Mouse (Mus musculus) C2C12 (cell line): ENCODE data around the gene Sap25. TPM values are rescaled to one million over a fixed set of nuclear protein-coding genes. Genes with fewer than 3 reads are reported as not detected.

Experiments used
- H3K27me3 ChIP-seq: one replicate; pipeline ENCODE4 v1.6.1; 2011; ENCODE audit not compliant: control insufficient read depth, insufficient read depth, insufficient read length
- H3K36me3 ChIP-seq: one replicate; pipeline ENCODE4 v1.6.1; 2011; ENCODE audit not compliant: control insufficient read depth, insufficient read depth
- H3K4me3 ChIP-seq: one replicate; pipeline ENCODE4 v1.5.1; 2011; ENCODE audit warnings: mild to moderate bottlenecking, control low read depth; ENCODE audit not compliant: poor library complexity, insufficient read depth, severe bottlenecking
- H3K79me2 ChIP-seq: one replicate; pipeline ENCODE4 v1.6.1; 2011; ENCODE audit not compliant: control insufficient read depth, insufficient read depth
- H3K79me3 ChIP-seq: one replicate; pipeline ENCODE4 v1.6.1; 2011; ENCODE audit warnings: low read depth, control low read depth
- H3ac ChIP-seq: one replicate; pipeline ENCODE3; 2011; ENCODE audit warnings: low read depth; ENCODE audit not compliant: control insufficient read depth, insufficient read length
- CEBPB ChIP-seq: IDR thresholded peaks from one replicate; pipeline ENCODE4 v1.6.1; 2011; ENCODE audit warnings: low read depth, mild to moderate bottlenecking, control low read depth, moderate library complexity
- CTCF ChIP-seq: IDR thresholded peaks from one replicate; pipeline ENCODE4 v1.5.1; 2011; ENCODE audit not compliant: control insufficient read depth, insufficient read depth, insufficient read length
- FOSL1 ChIP-seq: IDR thresholded peaks from one replicate; pipeline ENCODE4 v1.8.0; 2011; ENCODE audit warnings: mild to moderate bottlenecking, low read length; ENCODE audit not compliant: poor library complexity, insufficient read depth, severe bottlenecking
- MAX ChIP-seq: IDR thresholded peaks from one replicate; pipeline ENCODE4 v1.6.1; 2011; ENCODE audit warnings: mild to moderate bottlenecking, control low read depth
- MYOD1 ChIP-seq: IDR thresholded peaks from one replicate; pipeline ENCODE4 v1.6.1; 2011; ENCODE audit warnings: low read depth; ENCODE audit not compliant: control insufficient read depth, insufficient read length
- MYOG ChIP-seq: IDR thresholded peaks from one replicate; pipeline ENCODE4 v1.6.1; 2011; ENCODE audit not compliant: control insufficient read depth, insufficient read length; ENCODE audit errors: extremely low read depth
- USF1 ChIP-seq: IDR thresholded peaks from one replicate; pipeline ENCODE4 v1.6.1; 2011; ENCODE audit warnings: low read depth, mild to moderate bottlenecking, control low read depth, moderate library complexity
- polyA plus RNA-seq: library from polyadenylated mRNA; unstranded; fragments of >200 nt; fragmentation: generic; extraction: Trizol; gene quantifications from one replicate; pipeline ENCODE4 v1.2.1, GENCODE M21; 2012; ENCODE audit warnings: missing spikeins

The Sap25 gene
- polyA plus RNA-seq, 1 experiment: 4.4 TPM

GRCm38 (mm10) chr5:137599600-137599999, 41.5 kb upstream of the Sap25 start:
- no peak for TF ChIP-seq USF1
- no peak for TF ChIP-seq MAX
- TF ChIP-seq CTCF: no peak
- TF ChIP-seq MYOG: no peak
- no peak for TF ChIP-seq MYOD1
- TF ChIP-seq CEBPB: no peak
- no peak for TF ChIP-seq FOSL1
- Histone ChIP-seq H3ac (peak overlapping the region; percentile 22), H3K36me3 (peaks cover 13% of the 10 kb centered on the region), H3K27me3 (no peaks in the 10 kb centered on the region), H3K4me3 (peak overlapping the region; percentile 59), H3K79me2 (peaks cover 13% of the 10 kb centered on the region), H3K79me3 (peaks cover 4% of the 10 kb centered on the region)

DNA sequence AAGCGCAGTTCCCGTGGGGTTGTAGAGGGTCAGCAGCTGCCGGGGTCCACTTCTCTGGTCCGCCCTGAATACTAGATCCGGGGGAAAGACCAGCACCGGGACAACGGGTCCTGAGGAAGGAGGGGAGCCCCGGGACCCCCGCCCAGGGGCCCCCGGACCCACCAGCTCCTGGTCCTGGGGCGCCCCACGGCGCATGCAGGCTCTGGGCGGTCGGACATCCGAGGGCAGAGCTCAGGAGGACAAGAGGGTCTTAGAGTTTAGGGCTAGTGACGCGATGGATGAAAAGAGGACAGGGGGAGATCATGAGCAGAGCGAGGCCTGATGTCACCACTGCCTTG, 40.9 kb upstream of the Sap25 start:
- TF ChIP-seq MYOD1 (no peak), CTCF (no peak), USF1 (no peak), CEBPB (no peak), MYOG (no peak), MAX (no peak), FOSL1 (no peak)

GRCm38 (mm10) chr5:137600619-137601364, 40.3 kb upstream of the Sap25 start, which contains the start of gene Mospd3:
Mospd3 (minus strand) TSS chr5:137601058.
- peak within 1 kb of the TSS; percentile 59 for H3K4me3 ChIP-seq
- peaks cover 4% of the 10 kb centered on the region for H3K79me3 ChIP-seq
- no peak for TF ChIP-seq MAX
- TF ChIP-seq CTCF: no peak
- no peak for TF ChIP-seq USF1
- no peak for TF ChIP-seq FOSL1
- no peak for TF ChIP-seq MYOG
- no peak for TF ChIP-seq CEBPB
- no peak for TF ChIP-seq MYOD1
- peak within 1 kb of the TSS; percentile 60 for H3ac ChIP-seq
- H3K79me2 ChIP-seq: peaks cover 14% of the 10 kb centered on the region
- peaks cover 24% of the 10 kb centered on the region for H3K36me3 ChIP-seq
- no peaks in the 10 kb centered on the region for H3K27me3 ChIP-seq

More for the DNA sequence above, 40.9 kb upstream of the Sap25 start:
- Histone ChIP-seq H3K27me3 (no peaks in the 10 kb centered on the region), H3K4me3 (peak overlapping the region; percentile 59), H3K36me3 (peaks cover 18% of the 10 kb centered on the region), H3K79me3 (peaks cover 4% of the 10 kb centered on the region), H3K79me2 (peaks cover 13% of the 10 kb centered on the region), H3ac (peak overlapping the region; percentile 60)

DNA sequence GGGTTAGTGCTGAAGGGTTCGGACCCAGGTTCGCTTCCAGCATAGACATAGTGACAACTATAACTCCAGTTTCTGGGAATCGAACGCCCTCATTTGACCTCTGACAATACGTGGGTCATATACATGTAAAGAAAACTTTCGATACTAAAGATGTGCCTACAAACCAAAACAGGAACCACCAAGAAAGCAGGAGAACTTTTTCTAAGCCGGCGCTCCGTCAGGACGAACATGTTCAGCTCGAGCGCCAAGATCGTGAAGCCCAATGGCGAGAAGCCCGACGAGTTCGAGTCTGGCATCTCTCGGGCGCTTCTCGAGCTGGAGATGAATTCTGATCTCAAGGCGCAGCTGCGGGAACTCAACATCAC, 39.8 kb upstream of the Sap25 start:
- Histone ChIP-seq H3K36me3 (peaks cover 29% of the 10 kb centered on the region), H3K4me3 (peak overlapping the region; percentile 33), H3K79me2 (peaks cover 19% of the 10 kb centered on the region), H3K27me3 (no peaks in the 10 kb centered on the region), H3K79me3 (peaks cover 4% of the 10 kb centered on the region), H3ac (peak overlapping the region; percentile 3)
- TF ChIP-seq CEBPB (no peak), USF1 (no peak), CTCF (no peak), MAX (no peak), MYOG (no peak), FOSL1 (no peak), MYOD1 (no peak)

DNA sequence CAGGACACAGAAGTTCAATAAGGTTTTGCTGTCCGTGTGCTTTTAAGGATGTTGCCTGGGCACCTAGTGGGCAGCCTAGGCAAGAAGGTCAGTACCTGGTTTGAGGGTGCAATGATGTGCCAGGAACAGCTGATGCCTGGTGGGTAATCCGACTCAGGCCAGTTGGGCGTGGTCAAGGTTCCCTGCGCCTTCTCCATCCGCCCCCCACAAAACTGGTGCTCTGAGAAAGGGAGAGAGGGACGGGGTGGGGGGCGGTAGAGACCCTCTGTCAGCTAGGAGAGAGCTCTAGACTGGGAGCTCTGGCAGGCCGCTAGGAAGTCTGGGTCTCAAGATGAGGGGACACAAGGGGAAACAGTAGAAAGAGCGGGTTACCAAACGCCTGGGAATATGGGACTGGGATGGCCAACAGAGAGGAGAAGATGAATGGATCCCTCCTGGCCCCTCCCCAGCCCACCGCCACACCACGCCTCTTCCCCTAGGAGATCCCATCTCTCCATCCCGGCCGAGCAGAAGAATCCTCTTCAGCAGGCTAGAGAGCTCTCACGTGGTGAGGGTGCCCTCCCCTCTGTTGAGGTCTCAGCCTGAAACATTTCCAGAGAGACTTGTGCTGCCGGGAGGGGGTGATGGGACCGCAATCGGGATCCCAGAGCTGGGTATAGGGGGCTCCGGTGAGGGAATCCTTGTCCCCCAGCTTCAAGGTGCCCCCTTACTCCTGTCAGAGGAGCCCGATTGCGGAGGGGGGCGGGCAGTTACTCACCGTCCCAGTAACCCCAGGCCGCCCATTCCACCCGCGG, 33.1 kb upstream of the Sap25 start:
- Histone ChIP-seq H3K36me3 (peaks cover 64% of the 10 kb centered on the region), H3K79me2 (peaks cover 70% of the 10 kb centered on the region), H3K27me3 (no peaks in the 10 kb centered on the region), H3K4me3 (no peak overlapping the region), H3K79me3 (peaks cover 37% of the 10 kb centered on the region), H3ac (no peak overlapping the region)
- no peak for TF ChIP-seq MAX

GRCm38 (mm10) chr5:137608654-137609190, 32.4 kb upstream of the Sap25 start:
- Histone ChIP-seq H3ac (no peak overlapping the region), H3K79me2 (peaks cover 73% of the 10 kb centered on the region), H3K27me3 (no peaks in the 10 kb centered on the region), H3K4me3 (peak overlapping the region; percentile 11), H3K79me3 (peaks cover 37% of the 10 kb centered on the region), H3K36me3 (peaks cover 59% of the 10 kb centered on the region)
- TF ChIP-seq CTCF: no peak
- no peak for TF ChIP-seq MYOD1
- no peak for TF ChIP-seq CEBPB
- TF ChIP-seq MYOG: no peak
